Mouse (Mus musculus) brain, embryonic 14.5 days (tissue): ENCODE results near the gene Acer3. TPM values are rescaled to one million over a fixed set of nuclear protein-coding genes. Genes with fewer than 3 reads are reported as not detected.
"Not testable (repeated sequence)": the region's sequence is repeated elsewhere in the genome, so short reads cannot be mapped to it uniquely, and the experiment has no call there.

Source experiments
- DNase-seq: peaks from one replicate; pipeline ENCODE4 v3.0.0-alpha.2; 2011; ENCODE audit warnings: low read depth
- CTCF ChIP-seq: fragments of 200-500 bp; IDR thresholded peaks from 2 replicates; pipeline ENCODE4 v1.5.1; 2012; ENCODE audit warnings: inconsistent platforms, mild to moderate bottlenecking, moderate library complexity, borderline replicate concordance; ENCODE audit not compliant: insufficient read depth, insufficient read length; ENCODE audit errors: extremely low read depth
- POLR2A ChIP-seq: fragments of 200-500 bp; IDR thresholded peaks from 2 replicates; pipeline ENCODE4 v1.6.1; 2012; ENCODE audit warnings: mild to moderate bottlenecking, inconsistent platforms, borderline replicate concordance; ENCODE audit not compliant: poor library complexity, insufficient read depth, insufficient read length, severe bottlenecking; ENCODE audit errors: extremely low read depth
- polyA plus RNA-seq: library from polyadenylated mRNA; depleted of rRNA; stranded (reverse); fragments of >200 nt; gene quantifications from 2 replicates; pipeline ENCODE4 v1.2.3, GENCODE M21; 2012

The Acer3 gene
- polyA plus RNA-seq, 1 experiment: 10.5 TPM

DNA sequence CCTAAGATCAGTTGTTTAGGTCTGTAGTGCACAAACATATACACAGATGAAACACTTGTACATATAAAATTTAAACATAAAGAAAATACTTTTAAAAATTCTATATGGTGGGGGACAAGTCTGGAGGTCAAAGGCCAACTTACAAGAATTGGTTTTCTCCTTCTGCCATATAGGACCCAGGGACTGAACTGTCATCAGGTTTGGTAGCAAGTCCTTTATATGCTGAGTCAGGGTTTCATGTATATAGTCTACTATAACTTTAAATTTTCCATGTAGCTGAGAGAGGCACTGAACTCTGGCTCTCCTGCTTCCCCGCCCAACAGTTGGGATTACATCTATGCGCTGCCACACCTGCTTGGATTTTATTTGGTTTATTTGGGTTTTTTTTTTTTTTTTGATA lies 132.8 kb downstream of the Acer3 start:
- TF ChIP-seq POLR2A (no peak), CTCF (no peak)
- DNase-seq: no peak

DNA sequence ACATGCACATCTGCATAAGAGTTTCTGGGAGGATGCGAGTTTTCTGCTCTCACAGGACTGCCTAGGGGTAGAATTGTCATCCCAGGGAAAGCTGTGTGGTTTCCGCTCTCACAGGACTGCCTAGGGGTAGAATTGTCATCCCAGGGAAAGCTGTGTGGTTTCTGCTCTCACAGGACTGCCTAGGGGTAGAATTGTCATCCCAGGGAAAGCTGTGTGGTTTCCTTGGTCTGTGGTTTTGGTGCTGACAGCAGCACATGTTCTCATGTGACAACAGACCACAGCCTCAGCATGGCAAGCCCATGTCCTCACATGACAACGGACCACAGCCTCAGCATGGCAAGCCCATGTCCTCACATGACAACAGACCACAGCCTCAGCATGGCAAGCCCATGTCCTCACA lies 133.7 kb downstream of the Acer3 start:
- not testable (repeated sequence) for DNase-seq

DNA sequence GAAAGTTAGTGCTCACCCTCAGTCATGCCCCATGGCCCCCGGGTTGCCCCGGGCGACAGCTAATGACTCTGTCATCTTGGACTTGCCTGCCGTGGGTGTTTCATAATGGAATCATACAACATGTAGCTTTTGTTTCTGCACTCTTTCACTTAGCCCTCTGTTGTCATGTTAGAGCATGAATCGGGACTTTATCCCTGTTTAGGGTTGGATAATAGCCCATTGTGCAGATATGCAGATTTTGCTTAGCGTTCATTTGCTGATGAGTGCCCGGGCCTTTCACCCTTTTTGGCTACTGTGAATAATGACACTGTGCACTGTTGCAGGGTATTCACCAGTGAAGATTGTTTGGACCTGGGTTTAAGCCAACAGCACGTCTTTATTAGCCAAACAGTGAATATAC lies 134.4 kb downstream of the Acer3 start:
- TF ChIP-seq POLR2A (no peak), CTCF (no peak)
- DNase-seq: peak; percentile 96

DNA sequence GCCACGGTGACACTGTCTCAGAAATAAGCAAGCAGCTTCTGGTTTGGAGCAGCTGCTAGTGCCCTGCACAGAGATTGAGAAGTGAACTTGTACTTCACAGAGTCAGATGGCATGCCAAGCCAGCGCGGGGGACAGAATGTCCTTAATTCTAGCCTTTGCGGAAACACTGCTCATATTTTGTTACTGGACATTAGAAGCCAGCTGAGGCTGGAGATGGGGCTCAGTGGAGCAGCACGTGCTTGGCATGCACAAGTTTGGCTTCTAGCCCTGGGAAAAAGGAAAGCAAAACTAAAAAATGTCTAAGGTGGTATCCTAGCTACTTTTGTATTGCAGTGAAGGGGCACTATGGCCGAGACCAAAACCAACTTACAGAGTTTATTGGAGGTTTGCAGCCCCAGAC lies 135.7 kb downstream of the Acer3 start:
- peak; percentile 72 for DNase-seq
- TF ChIP-seq POLR2A: no peak
- TF ChIP-seq CTCF: no peak

DNA sequence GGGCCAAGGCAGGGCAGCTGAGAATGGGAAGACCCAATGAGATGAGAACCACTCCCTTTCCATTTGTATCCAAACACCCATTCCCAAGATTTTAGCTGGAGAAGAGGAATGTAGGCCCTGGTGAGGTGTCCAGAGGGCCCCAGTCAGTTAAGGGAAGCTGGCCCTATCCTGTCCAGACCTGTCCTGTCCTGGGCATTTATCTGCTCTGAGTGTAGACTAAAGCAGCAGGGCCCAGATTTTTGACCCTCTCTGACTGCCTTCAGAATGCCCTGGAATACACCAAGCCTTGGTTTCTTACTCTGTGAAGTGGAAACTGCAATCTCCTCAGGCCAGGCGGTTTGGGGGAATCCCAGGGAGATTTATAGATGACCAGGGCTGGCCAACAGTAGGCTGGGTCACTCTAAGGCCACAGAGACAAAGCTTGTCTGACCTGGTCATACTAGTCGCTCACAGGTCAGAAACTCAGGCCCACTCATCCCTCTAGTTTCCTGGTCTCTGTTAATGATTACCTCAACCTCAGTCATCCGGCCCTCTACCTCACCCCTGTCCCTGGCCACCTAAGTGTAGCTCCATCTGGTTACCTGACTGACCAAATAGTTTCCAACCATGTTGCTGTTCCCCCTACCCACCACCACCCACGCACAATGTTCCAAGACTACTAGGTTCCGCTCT lies 142.3 kb downstream of the Acer3 start:
- no peak for TF ChIP-seq POLR2A
- TF ChIP-seq CTCF: no peak
- no peak for DNase-seq

DNA sequence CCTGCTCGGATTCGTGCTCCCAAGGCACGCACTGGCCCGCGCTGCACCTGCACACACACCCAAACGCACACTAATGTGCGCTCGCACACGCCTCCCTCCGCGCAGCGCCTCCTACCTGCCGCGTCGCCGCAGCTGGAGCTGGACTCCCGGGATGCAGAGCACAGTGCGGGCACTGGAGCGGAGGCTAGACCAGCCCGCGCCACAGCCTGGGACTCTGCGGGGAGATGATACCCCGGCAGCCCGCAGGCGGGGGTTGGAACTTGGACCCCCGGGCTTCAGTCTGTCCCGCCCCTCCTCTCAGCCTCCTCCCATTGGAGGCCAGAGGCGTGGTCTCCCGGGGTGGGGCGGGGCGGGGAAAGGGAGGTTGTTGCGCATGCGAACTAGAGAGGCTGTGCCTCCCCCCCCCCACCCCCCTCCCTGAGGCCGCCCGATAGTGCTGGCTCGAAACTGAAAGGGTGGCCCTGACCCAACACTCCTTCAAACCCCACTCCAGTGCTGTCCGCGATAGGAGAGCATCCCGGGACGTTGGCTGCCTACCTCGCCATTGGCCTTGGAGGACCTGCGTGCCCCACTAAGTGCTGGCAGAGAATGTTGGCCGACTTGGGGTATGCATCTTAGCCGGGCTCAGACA lies 143.0 kb downstream of the Acer3 start, which contains the start of gene Capn5:
Gene Capn5 (minus strand): TSS at position 346 of the 631 bp plus-strand sequence.
- no peak for TF ChIP-seq POLR2A
- peak; percentile 49; the same call in 1 of the 2 replicates for TF ChIP-seq CTCF
- DNase-seq: peak; percentile 86

DNA sequence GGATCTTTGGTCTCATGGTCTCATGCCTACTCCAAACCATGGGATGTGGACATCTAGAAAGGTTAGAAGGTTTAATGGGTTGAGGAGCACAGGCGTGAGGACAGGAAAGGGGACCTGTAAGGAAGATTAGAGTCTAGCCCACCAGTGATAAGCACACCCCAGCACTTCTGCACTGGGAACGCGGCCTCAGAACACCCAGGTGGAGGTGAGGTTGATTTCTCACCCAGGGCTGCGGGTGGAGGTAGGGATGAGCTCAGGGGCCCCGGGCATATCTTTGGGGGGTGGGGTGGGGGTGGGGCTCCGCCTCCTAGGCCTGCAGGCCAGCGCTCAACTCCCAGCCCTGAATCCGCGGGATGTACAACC lies 143.5 kb downstream of the Acer3 start:
- no peak for DNase-seq
- TF ChIP-seq POLR2A (no peak), CTCF (no peak)

DNA sequence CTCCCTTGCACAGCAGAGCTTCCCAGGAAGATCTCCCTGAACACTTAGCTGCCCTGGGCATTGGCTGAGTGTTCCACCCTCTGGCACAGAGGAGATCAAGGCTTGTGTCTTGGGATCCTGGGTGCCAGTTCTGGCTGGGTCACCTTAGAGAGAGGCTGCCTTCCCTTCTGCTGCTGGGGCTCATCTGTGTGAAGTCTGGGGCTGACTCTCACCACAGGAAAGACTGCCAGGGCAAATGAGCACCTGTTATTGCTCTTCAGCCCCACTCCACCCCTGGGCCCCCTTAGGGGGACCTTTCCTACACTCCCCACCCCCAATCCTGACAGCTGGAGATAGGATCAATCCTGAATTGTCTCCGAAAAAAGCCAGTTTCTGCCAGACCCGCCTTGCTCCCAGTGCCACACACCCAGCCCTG lies 143.9 kb downstream of the Acer3 start:
- TF ChIP-seq CTCF (no peak), POLR2A (no peak)
- DNase-seq: no peak

DNA sequence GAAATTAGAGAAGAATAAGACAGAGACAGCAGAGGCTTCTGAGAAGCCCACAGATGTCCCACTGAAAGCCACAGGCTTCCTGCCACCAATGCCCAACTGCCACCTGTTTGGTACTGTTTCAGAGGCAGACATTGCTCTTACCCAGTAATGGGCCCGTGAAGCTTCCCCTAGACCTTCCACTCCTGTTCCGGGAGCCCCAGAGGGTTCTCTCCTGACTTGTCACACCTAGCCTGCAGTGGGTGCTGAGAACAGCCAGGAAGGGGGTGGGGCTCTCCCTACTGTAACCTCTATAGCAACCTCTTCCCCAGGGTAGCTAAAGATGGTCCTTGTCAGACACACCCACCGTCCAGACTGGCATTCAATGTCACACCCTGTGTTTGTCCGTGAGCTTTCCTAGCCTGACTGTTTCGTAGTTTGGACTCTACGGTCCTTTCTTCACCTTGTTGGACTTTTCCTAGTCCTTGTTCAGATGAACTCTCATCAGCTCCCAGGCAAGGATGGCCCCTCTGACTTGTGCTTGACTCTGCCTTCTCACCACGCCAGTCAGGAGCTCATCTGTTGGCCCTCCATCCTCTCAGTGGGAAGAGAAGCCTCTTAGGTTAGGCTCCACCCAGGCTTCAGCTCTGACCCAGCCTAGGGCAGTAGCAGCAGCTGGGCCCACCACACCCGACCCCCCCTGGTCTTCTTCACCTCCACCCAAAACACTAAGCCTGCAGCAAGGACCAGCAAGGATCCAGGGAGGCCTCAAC lies 144.5 kb downstream of the Acer3 start:
- no peak for TF ChIP-seq POLR2A
- TF ChIP-seq CTCF: no peak

DNA sequence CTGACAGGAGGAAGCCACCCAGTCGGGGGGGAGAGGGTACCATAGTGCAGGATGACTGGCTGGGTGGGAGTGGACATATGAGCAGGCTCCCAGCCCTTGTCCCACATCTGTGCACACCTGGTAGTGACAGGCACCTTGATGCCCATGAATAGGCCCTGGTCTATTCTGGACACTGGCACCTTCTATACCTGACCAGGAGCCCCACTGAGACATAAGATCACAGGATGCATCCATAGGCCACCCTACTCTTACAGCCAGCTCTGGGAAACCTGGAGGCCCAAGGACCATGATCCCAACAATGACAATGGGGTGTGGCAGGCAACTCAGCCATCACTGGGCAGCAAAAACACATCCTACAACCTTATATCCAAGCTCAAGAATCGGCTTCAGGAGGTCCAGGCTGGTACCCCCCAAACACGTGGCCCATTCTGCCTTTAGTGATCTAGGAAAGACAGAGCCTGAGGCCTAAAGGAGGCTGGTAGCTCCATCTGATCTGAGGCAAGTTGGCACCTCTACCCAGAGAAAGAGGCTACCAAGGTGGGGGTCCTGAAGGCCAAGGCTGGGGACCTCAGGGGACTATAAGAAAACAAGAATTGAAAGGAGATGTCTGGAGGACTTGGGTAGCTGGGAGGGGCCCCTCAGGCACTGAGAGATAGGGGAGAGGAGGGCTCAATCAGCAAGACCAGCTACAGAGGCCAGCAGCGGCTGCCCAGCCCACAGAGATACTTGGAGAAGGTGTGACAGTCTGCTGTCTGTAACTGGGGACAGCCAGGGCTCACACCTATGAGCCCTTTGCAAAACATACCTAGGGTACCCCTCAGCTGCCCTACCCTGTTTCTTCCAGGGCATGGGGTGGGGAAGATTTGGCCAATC lies 145.9 kb downstream of the Acer3 start:
- DNase-seq: no peak
- no peak for TF ChIP-seq CTCF
- no peak for TF ChIP-seq POLR2A

More for the DNA sequence above, 144.5 kb downstream of the Acer3 start:
- DNase-seq: no peak

DNA sequence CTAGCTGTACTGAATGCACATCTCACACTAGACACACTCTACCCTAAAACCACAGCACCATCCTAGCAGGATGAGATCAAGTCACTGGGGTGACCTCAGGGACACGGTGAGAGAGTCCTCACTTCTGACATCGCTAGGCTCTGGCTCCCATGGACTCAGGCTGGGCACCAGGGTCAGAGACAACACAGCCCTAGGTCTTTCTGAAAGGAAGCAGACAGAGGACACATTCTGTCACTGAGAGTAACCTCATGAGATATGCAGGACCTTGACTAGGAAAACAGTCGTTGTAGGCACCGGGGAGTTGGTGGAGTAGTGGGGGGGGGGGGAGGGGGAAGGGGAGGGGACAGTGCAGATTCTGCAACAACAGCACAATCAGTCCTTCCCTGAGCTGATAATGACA lies 147.6 kb downstream of the Acer3 start:
- no peak for DNase-seq

More for the DNA sequence above, 147.6 kb downstream of the Acer3 start:
- no peak for TF ChIP-seq POLR2A
- no peak for TF ChIP-seq CTCF
